Mouse (Mus musculus) heart, postnatal 10 days (tissue): ENCODE measurements around the gene Stam2. TPM values are rescaled to one million over a fixed set of nuclear protein-coding genes. Genes with fewer than 3 reads are reported as not detected.

Source experiments
- DNase-seq, 2 experiments: peaks; one replicate each; pipeline ENCODE4 v3.0.0; 2021
- intact Hi-C: fragments of 180-260 bp; cut with DNase I; formaldehyde crosslinking; loops from one replicate; pipeline ENCODE4 v1.15.1; 2025
- total RNA-seq, 2 experiments: library from RNA; stranded (reverse); gene quantifications; 2 replicates each; pipeline ENCODE4 v1.2.3; 2021

The Stam2 gene
- total RNA-seq, 2 experiments from 2014 or later: 27.5 to 31.6 TPM

DNA sequence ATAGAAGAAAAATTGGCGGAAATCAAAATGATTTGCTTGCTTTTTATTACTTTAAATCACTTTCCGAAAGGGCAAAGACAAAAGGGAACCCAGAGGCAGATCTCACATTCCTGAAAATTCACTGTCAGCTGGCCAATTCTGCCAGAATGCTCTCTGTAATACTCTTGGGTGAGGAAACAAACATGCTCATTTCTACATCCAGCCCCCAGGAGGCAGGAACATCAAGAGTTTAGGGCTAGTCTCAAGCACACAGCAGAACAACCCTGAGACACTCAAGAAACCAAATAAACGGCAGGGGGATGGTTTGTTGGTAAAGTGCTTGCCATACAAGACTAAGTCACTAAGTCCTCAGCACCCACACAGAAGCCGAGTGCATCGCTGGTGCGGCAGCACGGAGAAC, 9.5 kb downstream of the Stam2 start:
- DNase-seq: peak in 1 of 2 experiments; percentile 9
- intact Hi-C loops: no loop called here

- DNase-seq: no peak
- intact Hi-C loops: no loop called here
These were observed 10.1 kb downstream of the Stam2 start for GRCm38 (mm10) chr2:52732001-52732400.

- intact Hi-C loops: no loop called here
- no peak for DNase-seq
These were observed 11.2 kb downstream of the Stam2 start for GRCm38 (mm10) chr2:52730891-52731290.

DNA sequence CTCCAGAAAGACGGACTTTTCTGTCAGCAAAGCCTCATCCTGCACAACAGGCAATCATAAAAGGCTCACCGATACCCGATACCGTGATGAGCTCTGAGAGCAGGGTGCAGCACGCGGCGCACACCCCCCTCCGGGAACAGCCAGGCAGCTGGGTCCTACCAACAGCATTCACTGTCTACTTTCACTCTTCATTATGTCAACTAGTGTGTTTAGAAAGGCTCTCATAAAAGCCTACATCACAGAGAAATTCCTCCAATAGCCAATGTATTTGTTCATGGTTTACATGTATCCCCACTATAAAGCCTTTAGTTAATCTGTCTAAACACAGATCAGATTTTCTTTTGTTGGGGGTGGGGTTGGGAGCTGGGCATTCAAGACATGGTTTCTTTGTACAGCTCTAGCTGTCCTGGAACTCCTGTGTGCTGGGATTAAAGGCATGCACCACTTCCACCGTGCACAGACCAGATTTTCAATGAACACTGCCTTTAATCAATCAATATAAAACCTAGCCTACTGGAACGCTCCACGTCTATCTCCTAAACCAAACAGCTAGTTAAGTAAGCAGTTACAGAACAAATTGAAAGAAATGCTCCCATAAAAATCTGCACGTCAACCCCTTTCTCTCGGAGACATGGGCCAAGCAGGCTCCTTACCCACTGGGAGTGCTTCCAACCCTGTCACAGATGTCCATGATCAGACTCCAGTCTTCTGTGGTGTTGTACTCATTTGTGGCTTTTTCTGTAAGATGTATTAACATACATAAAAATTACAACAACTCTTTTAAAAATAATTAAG, 21.7 kb downstream of the Stam2 start:
- DNase-seq: no peak
- intact Hi-C loops: no loop called here

GRCm38 (mm10) chr2:52717076-52717475, 25.0 kb downstream of the Stam2 start:
- peak; percentile 12 to 17 for DNase-seq
- intact Hi-C loops: no loop called here

- intact Hi-C loops: no loop called here
- no peak for DNase-seq
These were observed 26.5 kb downstream of the Stam2 start for GRCm38 (mm10) chr2:52715538-52715937.

DNA sequence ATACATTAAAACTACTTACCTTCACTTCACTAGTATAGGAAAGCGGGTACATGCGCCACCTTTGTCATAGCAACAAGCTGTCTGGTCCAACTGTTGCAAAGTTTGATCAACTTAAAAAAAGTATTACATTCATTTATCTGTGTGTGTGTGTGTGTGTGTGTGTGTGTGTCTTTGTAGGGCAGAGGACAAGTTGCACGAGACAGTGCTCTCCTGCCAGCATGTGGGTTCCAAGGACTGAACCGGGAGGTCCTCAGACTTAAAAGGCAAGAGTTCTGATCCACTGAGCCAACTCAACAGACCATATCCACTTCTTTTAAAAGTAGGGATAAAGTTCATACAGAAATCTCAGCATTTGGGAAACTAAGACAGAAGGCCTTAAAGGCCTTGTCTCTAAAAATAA, 28.0 kb downstream of the Stam2 start:
- intact Hi-C loops: no loop called here
- no peak for DNase-seq

GRCm38 (mm10) chr2:52710804-52711203, 31.3 kb downstream of the Stam2 start:
- intact Hi-C loops: no loop called here
- no peak for DNase-seq

DNA sequence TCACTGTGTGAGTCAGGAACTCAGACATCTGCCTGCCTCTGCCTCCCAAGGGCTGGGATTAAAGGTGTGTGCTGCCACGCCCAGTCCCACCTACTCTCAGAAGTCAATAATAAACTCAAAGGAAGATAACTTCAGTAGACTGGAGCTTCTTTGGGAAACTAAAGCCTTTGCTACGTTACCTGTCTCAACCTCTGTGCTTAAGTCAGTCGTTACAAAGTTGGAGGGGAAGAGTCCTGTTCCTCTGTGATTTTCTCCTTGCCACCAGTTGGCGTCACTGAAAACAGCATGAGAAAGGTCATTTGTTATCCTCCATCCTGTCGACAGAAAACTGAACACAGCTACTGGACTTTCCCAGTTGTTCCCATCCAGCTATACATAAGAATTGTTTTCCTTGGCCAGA, 32.7 kb downstream of the Stam2 start:
- intact Hi-C loops: no loop called here
- no peak for DNase-seq

GRCm38 (mm10) chr2:52701368-52702036, 40.6 kb downstream of the Stam2 start:
- intact Hi-C loops: no loop called here
- DNase-seq: no peak

DNA sequence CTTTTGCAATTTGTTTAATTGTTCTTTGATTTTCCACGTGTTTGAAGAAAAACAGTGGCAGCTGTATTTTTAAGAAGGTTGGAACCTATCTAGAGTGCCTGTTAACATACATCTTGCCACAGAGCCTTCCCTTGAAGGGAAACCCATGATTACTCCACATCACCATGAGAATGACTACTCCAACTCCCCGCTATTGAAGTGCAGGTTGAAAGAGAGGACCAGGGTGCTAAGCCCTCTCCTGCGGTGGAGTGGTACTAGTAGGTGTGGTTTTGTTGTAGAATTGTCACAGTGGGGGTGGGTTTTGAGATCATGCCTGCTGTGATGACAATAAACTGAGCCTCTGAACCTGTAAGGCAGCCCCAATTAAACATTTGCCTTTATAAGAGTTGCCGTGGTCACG, 41.7 kb downstream of the Stam2 start:
- intact Hi-C loops: no loop called here
- DNase-seq: no peak

GRCm38 (mm10) chr2:52694604-52695003, 47.5 kb downstream of the Stam2 start:
- intact Hi-C loops: no loop called here

DNA sequence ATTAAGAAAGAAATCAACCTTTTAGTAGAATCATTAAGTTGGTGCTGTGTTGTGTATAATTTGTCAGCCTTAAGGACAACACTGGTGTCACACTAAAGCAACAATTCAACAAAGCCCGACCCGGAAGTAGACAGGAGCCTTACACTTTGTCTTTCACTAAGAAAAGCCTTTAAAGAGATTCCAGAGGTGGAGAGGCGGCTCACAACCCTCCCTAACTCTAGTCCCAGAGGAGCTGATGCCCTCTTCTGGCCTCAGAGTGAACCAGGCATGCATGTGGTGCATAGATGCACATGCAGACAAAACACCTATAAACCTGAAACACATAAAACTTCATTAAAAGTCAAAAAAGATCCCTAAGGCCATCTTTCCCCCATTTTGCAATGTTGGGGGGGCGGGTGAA, 50.3 kb downstream of the Stam2 start:
- intact Hi-C loops: no loop called here
- DNase-seq: no peak

More at GRCm38 (mm10) chr2:52694604-52695003, 47.5 kb downstream of the Stam2 start:
- no peak for DNase-seq

DNA sequence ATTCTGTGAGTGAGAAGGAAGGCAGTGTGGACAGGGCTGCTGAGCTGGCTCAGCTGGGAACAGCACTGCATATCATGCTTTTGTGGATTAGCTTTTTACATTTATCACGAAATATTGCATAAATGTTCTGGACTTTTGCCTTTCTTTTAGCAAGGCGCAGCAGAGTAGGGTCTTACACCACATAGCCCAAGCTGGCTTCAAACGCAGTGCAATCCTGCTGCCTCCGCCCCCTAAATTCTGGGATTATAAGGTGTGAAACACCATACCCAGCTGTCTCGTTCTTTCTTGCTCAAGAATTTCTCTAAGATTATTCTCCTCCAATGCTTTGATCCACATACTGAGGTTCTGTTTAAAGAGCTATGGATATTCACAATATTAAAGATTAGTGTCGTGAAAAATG, 55.5 kb downstream of the Stam2 start:
- no peak for DNase-seq
- intact Hi-C loops: no loop called here

- intact Hi-C loops: loop anchor here (5.0 kb wide), 1 partner anchor 40 kb away; no protein-coding TSS in a partner anchor
- no peak for DNase-seq
These were observed 64.5 kb downstream of the Stam2 start for GRCm38 (mm10) chr2:52677589-52677988.

DNA sequence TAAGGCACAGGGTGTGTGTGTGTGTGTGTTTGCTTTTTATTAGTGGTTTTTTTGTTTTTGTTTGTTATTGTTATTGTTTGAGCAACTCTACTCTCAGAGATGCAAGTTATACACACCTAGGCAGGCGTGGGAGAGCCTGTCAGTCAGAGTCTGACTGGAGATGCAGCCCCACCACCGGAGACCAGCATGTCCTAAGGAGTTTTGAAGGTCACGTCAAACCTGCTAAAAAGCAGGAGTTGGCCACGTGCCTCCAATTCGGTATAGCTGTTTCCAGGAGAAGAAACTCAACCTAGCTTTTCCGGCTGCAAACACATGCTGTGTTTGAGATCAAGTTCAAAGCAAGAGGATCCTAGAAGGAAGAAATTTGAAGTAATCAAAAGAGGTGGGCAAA, 65.2 kb downstream of the Stam2 start:
- intact Hi-C loops: loop anchor here (5.0 kb wide), 1 partner anchor 40 kb away; no protein-coding TSS in a partner anchor

DNA sequence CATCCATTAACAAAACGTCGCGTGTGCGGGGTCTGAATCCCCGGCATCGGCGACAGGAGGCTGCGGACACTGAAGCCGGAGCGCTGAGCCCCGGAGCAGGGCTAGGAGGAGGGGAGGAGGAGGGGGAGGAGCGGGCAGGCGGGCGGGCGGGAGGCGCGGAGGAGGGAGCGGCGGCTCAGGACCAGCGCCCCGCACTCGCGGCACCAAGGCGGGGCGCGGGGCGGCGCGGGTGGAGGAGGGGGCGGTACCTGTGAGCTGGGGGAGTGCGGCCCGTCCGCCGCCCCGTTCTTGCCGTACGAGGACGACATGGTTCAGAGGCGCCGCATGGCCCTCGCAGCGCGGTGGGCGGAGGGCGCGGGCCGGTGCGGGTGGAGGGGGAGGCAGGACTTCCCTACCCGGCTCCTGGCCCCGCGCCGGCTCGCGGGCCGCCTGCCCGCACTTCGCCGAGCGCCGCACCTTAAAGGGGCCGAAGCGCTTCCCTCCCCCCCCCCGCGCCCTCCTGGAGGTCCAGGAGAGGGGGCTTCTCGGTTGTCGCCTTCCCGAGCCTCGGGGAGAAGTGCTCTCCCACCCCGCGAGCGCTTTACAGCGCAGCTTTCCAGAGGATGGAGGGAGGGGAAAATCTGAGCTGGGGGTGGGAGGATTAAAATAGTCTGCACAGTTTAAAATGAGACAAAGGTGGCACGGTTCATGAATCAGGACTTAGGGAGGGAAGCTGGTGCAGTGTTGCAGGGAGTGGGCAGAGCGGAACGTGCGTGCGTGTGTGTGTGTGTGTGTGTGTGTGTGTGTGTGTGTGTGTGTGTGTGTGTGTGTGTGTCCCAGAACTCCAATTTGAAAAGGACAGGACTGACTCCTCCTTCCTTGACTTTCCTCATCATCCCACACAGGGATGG, 65.8 kb downstream of the Stam2 start, which contains the start of gene Cacnb4:
Gene Cacnb4, minus strand, starts transcription at position 809 of the 890 bp plus-strand sequence.
- intact Hi-C loops: loop anchor here (5.0 kb wide), 1 partner anchor 39 kb away; no protein-coding TSS in a partner anchor
- peak; percentile 28 to 33 for DNase-seq

More for the DNA sequence above, 65.2 kb downstream of the Stam2 start:
- DNase-seq: peak in 1 of 2 experiments; percentile 7

DNA sequence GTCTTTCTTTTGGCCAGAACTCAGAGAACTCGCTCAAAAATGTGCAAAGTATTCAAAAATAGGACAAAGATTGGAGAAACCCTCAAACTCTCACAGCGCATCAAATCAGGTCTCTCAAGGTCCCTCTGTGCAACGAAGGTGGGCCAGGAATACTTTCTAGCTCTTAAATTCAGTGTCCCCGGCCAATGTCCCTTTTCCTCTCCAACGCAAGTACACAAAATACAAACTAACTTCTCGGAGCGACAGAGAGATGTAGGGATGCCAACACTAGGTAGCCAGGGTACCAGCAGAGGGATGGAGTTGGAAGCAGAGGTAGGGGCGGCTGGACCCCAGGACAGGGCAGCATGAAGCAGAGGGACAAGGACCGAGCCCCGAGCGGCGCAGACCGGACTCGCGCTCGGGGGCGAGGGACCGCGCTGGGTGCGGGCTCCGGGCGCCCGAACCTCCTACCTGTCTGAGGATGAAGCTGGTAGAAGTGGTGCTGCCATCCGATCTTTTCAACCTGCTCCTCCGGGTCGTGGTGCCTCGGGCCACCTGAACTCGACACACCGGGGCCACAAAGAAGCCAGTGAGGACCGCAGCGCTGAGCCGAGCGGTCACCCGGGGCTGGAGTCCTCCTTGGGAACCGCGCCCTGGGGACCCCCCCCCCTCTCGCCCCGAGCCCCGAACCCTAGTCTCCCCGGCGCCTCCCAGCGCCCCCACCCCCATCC, 66.6 kb downstream of the Stam2 start:
- DNase-seq: peak; percentile 8 to 10
- intact Hi-C loops: loop anchor here (5.0 kb wide), 1 partner anchor 38 kb away; no protein-coding TSS in a partner anchor

DNA sequence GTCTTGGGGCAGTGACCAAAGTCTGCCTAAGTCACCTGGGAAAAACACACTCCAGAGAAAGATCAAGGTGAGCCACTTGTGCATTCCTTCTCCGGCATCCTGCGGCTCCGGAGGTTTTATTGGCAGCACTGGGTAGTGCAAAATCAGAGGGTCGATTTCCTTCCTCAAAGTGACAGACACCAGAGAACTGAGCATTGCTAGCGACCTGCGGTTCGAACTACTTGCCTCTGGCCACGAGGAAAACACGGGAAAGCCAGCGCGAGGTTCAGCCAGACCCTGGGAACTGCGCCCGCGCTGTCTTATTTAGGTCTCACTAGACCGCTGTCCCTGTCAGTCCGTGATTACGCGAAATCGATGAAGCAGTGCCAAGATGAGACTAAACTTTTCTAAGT, 67.2 kb downstream of the Stam2 start:
- DNase-seq: peak; percentile 23 to 24
- intact Hi-C loops: loop anchor here (5.0 kb wide), 1 partner anchor 38 kb away; no protein-coding TSS in a partner anchor

GRCm38 (mm10) chr2:52673172-52673571, 68.9 kb downstream of the Stam2 start:
- no peak for DNase-seq
- intact Hi-C loops: no loop called here
